Mouse (Mus musculus): Measurements from ENCODE around the gene Slc2a6. TPM values are rescaled to one million over a fixed set of nuclear protein-coding genes. Genes with fewer than 3 reads are reported as not detected.

Gene Slc2a6
- total and polyA plus RNA-seq, 3 experiments = 2.6 to 3.2 TPM; not detected in 1

DNA sequence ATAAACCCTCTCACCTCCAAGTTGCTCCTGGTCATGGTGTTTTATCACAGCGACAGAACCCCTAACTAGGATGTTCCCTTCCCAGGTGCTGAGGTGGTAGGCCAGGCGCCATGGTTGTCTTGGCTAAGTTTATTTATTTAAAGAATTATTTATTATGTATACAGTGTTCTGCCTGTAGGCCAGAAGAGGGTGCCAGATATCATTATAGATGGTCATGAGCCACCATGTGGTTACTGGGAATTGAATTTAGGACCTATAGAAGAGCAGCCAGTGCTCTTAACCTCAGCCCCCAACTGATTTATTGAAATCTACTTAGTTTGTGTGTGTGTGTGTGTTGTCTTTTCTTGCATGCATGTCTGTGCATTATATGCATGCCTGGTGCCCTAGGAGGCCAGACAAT, 4.6 kb upstream of the Slc2a6 start:
- TF ChIP-seq CTCF (IDR thresholded peaks at IDR 0.05 in 2 of 3, conservative IDR thresholded peaks at IDR 0.05 in 1 of 3; ENCODE audit: control insufficient read depth in 1 of 3, insufficient read depth in 1 of 3, low read depth in 2 of 3, low read length in 3 of 3, poor library complexity in 1 of 3, severe bottlenecking in 1 of 3) = peak in 1 of 3 experiments; percentile 57; a peak in 2 of 6 replicates
- peak; percentile 46; the same call in 1 of the 2 replicates for TF ChIP-seq MYC (IDR thresholded peaks at IDR 0.05; ENCODE audit: low read depth, low read length)
- no peak for TF ChIP-seq JUND (IDR thresholded peaks at IDR 0.05; ENCODE audit: low read depth, low read length)
- TF ChIP-seq RAD21 (IDR thresholded peaks at IDR 0.05; ENCODE audit: low read depth, low read length) = peak; percentile 17; the same call in 1 of the 2 replicates
- TF ChIP-seq ZC3H11A (IDR thresholded peaks at IDR 0.05; ENCODE audit: low read depth, low read length) = 0 out of 2 replicates have a peak, but pooled peaks have one; percentile 14
- no peak for TF ChIP-seq CHD1 (IDR thresholded peaks at IDR 0.05; ENCODE audit: low read depth, low read length)
- no peak for TF ChIP-seq MXI1 (IDR thresholded peaks at IDR 0.05; ENCODE audit: low read depth, low read length)
- peak; percentile 49 for TF ChIP-seq SMC3 (IDR thresholded peaks at IDR 0.05; ENCODE audit: low read depth, low read length)
- no peak for TF ChIP-seq BHLHE40 (IDR thresholded peaks at IDR 0.05; ENCODE audit: borderline replicate concordance, low read depth, low read length)
- TF ChIP-seq RCOR1 (IDR thresholded peaks at IDR 0.05; ENCODE audit: low read depth, low read length) = no peak
- Histone ChIP-seq H3K4me3 (ENCODE audit: control insufficient read depth in 1 of 2, insufficient read depth in 1 of 2, low read depth in 2 of 2, low read length in 2 of 2) (no peak overlapping the region), H3K4me1 (ENCODE audit: control insufficient read depth in 1 of 2, insufficient read depth in 2 of 2, low read length in 2 of 2) (peaks cover 4 to 12% of the 10 kb centered on the region in 2 experiments; a peak in 3 of 4 replicates), H3K9me3 (replicated peaks; ENCODE audit: insufficient read depth, low read length) (no peaks in the 10 kb centered on the region), H3K36me3 (ENCODE audit: control insufficient read depth in 1 of 2, insufficient read depth in 2 of 2, low read length in 2 of 2) (peaks cover 0 to 6% of the 10 kb centered on the region in 2 experiments; a peak in 2 of 4 replicates), H3K27ac (ENCODE audit: control insufficient read depth, low read depth, low read length) (no peak overlapping the region), H3K79me2 (ENCODE audit: control insufficient read depth, insufficient read depth, low read length, poor library complexity) (no peaks in the 10 kb centered on the region), H3K9ac (ENCODE audit: control insufficient read depth, low read depth, low read length, poor library complexity, severe bottlenecking) (no peak overlapping the region), H3K27me3 (ENCODE audit: control insufficient read depth in 1 of 2, insufficient read depth in 2 of 2, low read length in 2 of 2) (no peaks in the 10 kb centered on the region)
- DNase-seq (ENCODE audit: low read depth, low spot score) = peak; percentile 42

DNA sequence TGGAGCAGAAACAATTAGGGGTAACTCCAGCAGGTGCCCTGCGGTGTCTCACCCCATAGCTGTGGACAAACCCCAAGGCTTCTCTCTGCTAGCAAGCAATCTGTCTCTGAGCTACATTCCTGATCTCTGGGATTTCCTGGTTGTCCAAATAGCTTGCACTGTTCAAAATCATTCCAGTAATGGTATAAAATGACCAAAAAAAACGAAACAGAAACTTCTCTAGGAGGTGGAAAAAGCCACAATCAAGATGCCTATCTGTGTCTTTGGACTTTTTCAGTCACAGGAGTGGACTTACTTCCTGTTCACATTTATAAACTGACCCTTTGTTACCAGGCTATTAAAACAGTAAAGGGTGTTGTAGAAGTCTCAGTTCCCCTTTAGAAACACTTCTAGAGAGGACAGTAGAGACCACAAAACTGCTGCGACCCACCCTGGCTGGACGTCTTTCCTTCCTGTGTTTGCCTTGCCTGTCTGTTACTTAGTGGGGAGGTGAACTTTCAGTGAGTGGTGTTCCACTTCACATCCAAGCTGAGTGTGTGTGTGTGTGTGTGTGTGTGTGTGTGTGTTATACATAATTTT, 728 bp upstream of the Slc2a6 start:
- peak overlapping the region; percentile 25 to 66 for H3K4me3 ChIP-seq (ENCODE audit: control insufficient read depth in 1 of 2, insufficient read depth in 1 of 2, low read depth in 2 of 2, low read length in 2 of 2)
- peak overlapping the region; percentile 27 for H3K9ac ChIP-seq (ENCODE audit: control insufficient read depth, low read depth, low read length, poor library complexity, severe bottlenecking)

DNA sequence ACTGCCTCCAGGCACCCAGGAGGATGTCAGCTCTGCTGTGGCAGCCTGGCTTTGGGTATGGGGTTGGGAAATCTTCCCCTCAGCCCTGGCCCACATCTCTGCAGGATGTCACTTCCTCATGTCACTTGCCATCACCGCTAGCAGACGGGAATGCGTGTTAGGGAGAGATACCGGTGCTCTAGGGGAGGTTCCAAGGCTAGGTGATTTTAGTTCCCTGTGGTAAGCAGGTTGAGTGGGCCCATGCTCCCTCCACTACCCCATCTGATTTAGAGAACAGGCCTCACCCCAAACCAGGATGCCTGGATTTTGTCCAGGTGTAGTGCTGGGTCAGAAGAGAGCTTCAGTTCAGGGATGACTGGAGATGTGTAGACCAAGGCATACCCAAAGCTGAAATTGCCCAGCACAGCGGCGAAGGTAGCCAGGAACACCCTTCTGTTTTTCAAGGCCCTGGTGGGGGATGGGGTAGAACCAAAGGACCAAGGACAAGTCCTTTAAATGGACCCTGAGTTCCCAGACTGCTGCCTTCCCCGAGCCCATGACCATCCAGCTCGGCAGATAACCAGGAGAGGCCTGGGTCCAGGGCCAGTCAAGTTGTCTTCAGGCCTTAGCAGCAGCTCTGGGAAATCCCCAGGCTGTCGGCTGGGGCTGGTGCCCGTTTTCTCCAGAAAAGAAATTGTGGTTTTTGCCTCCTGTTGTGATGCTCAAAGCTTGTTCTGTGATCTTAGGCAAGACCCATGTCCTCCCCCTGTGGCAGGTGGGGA, 761 bp downstream of the Slc2a6 start:
- no peaks in the 10 kb centered on the region for H3K27me3 ChIP-seq (ENCODE audit: control insufficient read depth in 1 of 2, insufficient read depth in 2 of 2, low read length in 2 of 2)
- H3K79me2 ChIP-seq (ENCODE audit: control insufficient read depth, insufficient read depth, low read length, poor library complexity) = no peaks in the 10 kb centered on the region
- no peaks in the 10 kb centered on the region for H3K9me3 ChIP-seq (replicated peaks; ENCODE audit: insufficient read depth, low read length)
- no peak overlapping the region for H3K9ac ChIP-seq (ENCODE audit: control insufficient read depth, low read depth, low read length, poor library complexity, severe bottlenecking)
- peak; percentile 75 for DNase-seq (ENCODE audit: low read depth, low spot score)
- no peak overlapping the region for H3K27ac ChIP-seq (ENCODE audit: control insufficient read depth, low read depth, low read length)
- H3K4me1 ChIP-seq (ENCODE audit: control insufficient read depth in 1 of 2, insufficient read depth in 2 of 2, low read length in 2 of 2) = peaks cover 4 to 20% of the 10 kb centered on the region in 2 experiments; a peak in 3 of 4 replicates
- peak overlapping the region in 1 of 2 experiments; percentile 44; a peak in 2 of 4 replicates for H3K4me3 ChIP-seq (ENCODE audit: control insufficient read depth in 1 of 2, insufficient read depth in 1 of 2, low read depth in 2 of 2, low read length in 2 of 2)
- peaks cover 0 to 9% of the 10 kb centered on the region in 2 experiments; a peak in 2 of 4 replicates for H3K36me3 ChIP-seq (ENCODE audit: control insufficient read depth in 1 of 2, insufficient read depth in 2 of 2, low read length in 2 of 2)
- TF ChIP-seq ZMIZ1 (IDR thresholded peaks at IDR 0.05; ENCODE audit: low read depth, low read length) = no peak
- no peak; the same call in 1 of the 2 replicates for TF ChIP-seq TBP (IDR thresholded peaks at IDR 0.05; ENCODE audit: low read depth, low read length)
- no peak for TF ChIP-seq POLR2AphosphoS5 (IDR thresholded peaks at IDR 0.05; ENCODE audit: borderline replicate concordance, low read depth, low read length)
- no peak for TF ChIP-seq UBTF (IDR thresholded peaks at IDR 0.05; ENCODE audit: borderline replicate concordance, insufficient read depth, low read depth, low read length)
- TF ChIP-seq POLR2A (IDR thresholded peaks at IDR 0.05; ENCODE audit: control insufficient read depth in 1 of 2, insufficient read depth in 1 of 2, low read depth in 1 of 2, low read length in 2 of 2, poor library complexity in 1 of 2) = no peak
- peak; percentile 31; the same call in 1 of the 2 replicates for TF ChIP-seq SIN3A (IDR thresholded peaks at IDR 0.05; ENCODE audit: low read length)
- TF ChIP-seq GABPA (IDR thresholded peaks at IDR 0.05; ENCODE audit: low read depth, low read length) = no peak
- no peak for TF ChIP-seq ZNF384 (IDR thresholded peaks at IDR 0.05; ENCODE audit: low read depth, low read length)
- TF ChIP-seq E2F4 (IDR thresholded peaks at IDR 0.05; ENCODE audit: borderline replicate concordance, low read depth, low read length) = no peak
- TF ChIP-seq HCFC1 (IDR thresholded peaks at IDR 0.05; ENCODE audit: low read depth, low read length) = no peak
- no peak for TF ChIP-seq ZC3H11A (IDR thresholded peaks at IDR 0.05; ENCODE audit: low read depth, low read length)
- TF ChIP-seq JUND (IDR thresholded peaks at IDR 0.05; ENCODE audit: low read depth, low read length) = no peak
- TF ChIP-seq USF2 (IDR thresholded peaks at IDR 0.05; ENCODE audit: borderline replicate concordance in 1 of 2, insufficient read depth in 1 of 2, low read depth in 1 of 2, low read length in 2 of 2) = no peak

More for the DNA sequence above, 728 bp upstream of the Slc2a6 start:
- DNase-seq (ENCODE audit: low read depth, low spot score) = peak; percentile 25
- H3K27ac ChIP-seq (ENCODE audit: control insufficient read depth, low read depth, low read length) = no peak overlapping the region
- no peaks in the 10 kb centered on the region for H3K9me3 ChIP-seq (replicated peaks; ENCODE audit: insufficient read depth, low read length)
- TF ChIP-seq USF1 (IDR thresholded peaks at IDR 0.05; ENCODE audit: low read depth, low read length) (no peak), RCOR1 (IDR thresholded peaks at IDR 0.05; ENCODE audit: low read depth, low read length) (0 out of 2 replicates have a peak, but pooled peaks have one; percentile 9), GATA1 (IDR thresholded peaks at IDR 0.05; ENCODE audit: low read depth, low read length) (0 out of 2 replicates have a peak, but pooled peaks have one; percentile 8), CHD2 (IDR thresholded peaks at IDR 0.05; ENCODE audit: low read length) (no peak; the same call in 1 of the 2 replicates)
- peaks cover 0 to 9% of the 10 kb centered on the region in 2 experiments; a peak in 2 of 4 replicates for H3K36me3 ChIP-seq (ENCODE audit: control insufficient read depth in 1 of 2, insufficient read depth in 2 of 2, low read length in 2 of 2)
- peaks cover 4 to 20% of the 10 kb centered on the region in 2 experiments; a peak in 3 of 4 replicates for H3K4me1 ChIP-seq (ENCODE audit: control insufficient read depth in 1 of 2, insufficient read depth in 2 of 2, low read length in 2 of 2)
- no peaks in the 10 kb centered on the region for H3K79me2 ChIP-seq (ENCODE audit: control insufficient read depth, insufficient read depth, low read length, poor library complexity)
- no peaks in the 10 kb centered on the region for H3K27me3 ChIP-seq (ENCODE audit: control insufficient read depth in 1 of 2, insufficient read depth in 2 of 2, low read length in 2 of 2)
